Mouse (Mus musculus): ENCODE data around the gene Atxn1.

Atxn1 gene

GRCm38 (mm10) chr13:45964853-45965593, at the start of gene Atxn1:
Gene Atxn1, minus strand, starts transcription at chr13:45965008.
- peak; percentile 68 for DNase-seq (ENCODE audit: low spot score)

DNA sequence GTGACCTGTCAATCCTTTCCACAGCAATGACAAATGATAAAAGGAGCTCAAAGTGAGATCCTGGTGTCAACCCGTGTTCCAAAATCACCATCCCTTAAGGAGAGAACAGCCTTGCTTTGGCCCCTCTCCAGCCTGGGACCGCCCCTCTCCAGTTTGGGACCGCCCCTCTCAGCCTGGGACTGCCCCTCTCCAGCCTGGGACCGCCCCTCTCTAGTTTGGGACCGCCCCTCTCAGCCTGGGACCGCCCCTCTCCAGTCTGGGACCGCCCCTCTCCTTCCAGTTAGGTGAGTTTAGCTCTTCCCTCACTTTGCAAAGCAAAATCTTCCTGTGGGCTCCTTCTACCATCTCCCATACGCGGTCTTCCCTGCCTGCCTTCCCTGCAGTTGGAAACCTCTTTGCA, 46.4 kb upstream of the Atxn1 start:
- DNase-seq (ENCODE audit: low spot score): no peak

GRCm38 (mm10) chr13:46010075-46010474, 45.3 kb upstream of the Atxn1 start:
- no peak for DNase-seq (ENCODE audit: low spot score)

- DNase-seq (ENCODE audit: low spot score): peak; percentile 49
These were observed 44.2 kb upstream of the Atxn1 start for GRCm38 (mm10) chr13:46008831-46009666.

DNA sequence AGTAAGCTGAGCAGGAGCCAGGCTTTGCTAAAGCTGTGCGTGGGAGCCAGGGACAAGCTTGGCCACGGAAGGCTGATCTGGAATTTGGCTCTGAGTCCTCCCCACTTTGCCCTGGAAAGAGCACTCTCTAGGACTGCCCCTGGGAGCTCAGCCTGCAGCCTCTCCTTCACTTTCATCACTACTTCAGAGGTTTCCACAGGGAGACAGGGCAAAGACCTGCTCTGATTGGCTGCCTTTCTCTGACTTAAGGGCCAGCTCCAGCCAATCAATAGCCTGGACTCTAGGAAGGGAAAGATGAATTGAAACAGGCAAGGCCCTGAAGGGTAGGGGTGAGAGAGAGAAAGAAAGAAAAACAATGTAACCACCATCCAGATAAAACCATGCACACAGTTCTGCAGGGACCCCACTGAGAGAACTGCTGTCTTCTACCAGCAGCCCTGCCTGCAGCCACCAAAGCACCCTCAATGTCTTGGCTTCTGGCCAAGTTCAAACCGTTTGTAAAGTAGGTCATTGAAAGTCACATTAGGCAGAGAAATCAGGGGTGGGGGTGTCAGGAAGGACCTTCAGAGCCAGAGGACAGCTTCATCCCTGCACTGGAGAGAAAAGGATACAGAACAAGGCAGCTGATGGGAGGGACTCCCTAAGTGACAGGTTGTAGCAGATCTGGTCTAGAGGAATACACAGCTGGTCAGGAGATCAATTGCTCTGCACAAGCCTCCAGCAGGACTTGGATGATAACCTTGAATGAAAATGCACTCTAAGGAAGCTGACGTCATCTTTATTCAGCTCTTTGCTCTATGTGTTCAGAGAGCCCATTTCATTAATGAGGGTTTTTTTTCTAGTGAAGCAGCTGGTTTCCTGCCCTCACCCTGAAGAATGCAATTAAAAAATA, 41.6 kb upstream of the Atxn1 start:
- peak; percentile 57 for DNase-seq (ENCODE audit: low spot score)

GRCm38 (mm10) chr13:46005656-46006055, 40.8 kb upstream of the Atxn1 start:
- DNase-seq (ENCODE audit: low spot score): no peak

DNA sequence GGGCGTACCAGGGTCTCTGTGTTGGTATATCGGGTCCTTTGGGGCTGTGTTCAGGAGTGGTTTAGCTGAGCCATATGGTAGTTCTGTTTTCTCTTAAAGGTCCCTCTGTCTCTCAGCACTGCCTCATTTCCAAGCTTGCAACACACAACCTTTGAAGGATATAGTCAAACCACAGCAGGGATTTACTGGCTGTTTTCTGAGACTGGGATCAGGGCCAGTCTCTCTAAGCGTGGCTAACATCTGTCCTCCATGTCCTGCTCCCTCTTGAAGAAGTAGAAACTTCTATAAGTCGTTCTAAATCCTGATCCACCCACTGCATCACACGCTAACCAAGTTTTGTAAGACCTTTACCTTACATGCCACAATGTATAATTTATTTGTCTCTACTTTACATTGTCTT, 36.5 kb upstream of the Atxn1 start:
- DNase-seq (ENCODE audit: low spot score): no peak

DNA sequence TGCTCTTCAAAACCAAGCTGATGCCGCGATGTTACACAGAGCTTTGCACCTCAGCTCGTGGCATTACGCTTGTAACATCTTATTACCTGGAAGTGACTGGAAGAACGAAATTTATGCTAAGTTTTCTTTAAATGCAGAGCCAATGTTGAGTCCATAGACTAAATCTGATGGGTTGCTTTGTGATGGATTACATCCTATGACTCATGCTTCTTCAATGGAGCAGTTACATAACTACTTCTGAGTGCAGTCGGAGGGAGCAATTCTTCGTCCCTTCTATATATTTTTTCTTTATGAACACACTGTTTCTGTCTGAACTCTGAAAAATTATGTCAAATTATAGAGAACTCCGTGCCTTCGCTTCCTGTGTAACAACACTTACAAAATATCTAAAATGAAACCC, 28.1 kb upstream of the Atxn1 start:
- no peak for DNase-seq (ENCODE audit: low spot score)

DNA sequence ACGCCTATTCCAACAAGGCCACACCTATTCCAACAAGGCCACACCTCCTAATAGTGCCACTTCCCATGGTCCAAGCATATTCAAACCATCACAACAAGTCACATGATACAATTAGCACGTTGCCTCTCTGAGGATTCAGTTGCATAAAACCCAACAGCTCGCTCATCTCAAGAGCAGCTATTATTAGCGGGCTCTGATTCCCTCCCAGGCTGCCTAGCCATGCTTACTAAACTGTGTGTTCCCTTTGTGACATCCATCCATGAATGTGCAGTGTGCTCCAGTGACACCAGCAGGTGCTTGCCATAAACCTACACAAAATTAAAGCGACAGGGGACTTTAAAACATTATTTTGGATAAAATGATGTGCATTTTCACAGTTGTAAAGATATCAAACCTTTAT, 25.7 kb upstream of the Atxn1 start:
- no peak for DNase-seq (ENCODE audit: low spot score)

DNA sequence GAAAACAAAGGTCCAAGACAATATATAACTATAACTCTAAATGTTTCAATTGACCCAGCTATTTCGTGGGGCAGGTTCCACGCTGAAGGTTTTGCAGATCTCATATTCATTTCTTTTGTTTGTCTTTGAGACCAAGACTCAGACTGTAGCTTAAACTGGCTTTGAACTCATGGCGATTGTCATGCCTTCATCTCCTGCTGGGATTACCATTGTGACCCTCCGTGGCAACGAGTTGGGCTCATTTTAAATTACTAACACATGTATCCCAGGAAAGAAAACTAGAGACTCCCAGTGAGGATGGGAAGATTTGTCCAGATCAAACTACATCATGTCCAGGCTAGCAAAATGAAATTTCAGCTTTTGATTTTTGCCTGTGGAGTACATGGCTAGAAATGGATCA, 14.4 kb upstream of the Atxn1 start:
- no peak for DNase-seq (ENCODE audit: low spot score)

DNA sequence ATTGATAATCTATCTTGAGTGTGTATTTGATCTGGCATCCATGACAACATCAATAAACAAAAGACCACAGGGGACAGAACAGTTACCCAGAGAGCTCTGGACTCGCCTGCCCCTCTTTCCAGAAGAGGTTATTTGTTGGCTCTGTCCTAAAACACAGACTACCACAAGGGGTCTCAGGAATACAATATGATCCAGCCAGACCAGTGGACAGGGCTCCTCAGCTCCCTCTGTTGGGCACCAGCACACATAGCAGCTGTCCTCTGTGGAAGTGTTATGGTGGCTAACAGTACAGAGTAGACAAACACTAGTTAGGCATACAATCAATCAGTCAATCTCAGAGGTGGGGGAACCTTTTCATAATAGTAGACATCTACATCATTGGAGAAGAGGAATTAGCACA, 12.1 kb upstream of the Atxn1 start:
- peak; percentile 90 for DNase-seq (ENCODE audit: low spot score)

DNA sequence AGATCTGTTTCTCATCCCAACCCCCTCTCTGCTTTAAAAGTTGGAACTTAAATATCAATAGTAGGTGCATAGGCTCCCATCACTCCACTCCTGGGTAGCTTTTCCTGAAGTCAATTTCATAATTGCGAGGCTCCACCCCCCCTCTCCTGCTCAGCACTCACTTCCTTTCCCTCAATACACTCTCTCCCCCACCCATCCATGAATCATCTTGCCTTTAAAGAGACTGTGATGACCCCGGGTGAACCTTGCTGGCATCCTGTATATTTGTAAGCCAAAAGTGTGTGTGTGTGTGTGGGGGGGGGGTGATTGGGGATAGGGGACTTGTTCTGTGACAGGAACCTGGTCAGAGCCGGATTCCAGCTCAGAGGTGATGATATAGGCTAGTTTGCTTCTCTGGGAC, 9.8 kb upstream of the Atxn1 start:
- no peak for DNase-seq (ENCODE audit: low spot score)

DNA sequence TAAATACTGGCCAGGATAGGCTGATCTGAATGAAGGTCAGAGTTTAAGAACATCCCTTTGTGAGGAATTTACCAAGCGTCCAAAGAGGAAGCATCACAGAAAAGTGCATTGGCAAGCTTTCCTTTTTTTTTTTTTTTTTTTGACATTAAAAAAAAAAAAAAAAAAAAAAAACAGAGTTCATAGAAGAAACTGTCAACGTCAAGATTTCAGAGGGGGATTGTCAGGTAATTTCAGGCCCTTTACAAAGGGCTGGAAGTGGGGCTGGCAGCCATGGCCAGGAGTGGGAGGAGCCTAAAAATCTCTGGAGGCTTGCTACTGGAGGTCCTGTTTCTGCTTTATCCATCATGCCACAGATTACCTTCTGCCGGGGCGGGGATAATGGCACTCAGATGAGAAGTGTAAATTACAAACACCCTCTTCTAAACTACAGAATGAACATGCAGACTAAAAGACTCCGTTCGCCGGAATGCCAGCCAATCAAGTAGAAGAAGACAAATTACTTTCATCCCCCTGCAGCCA, 9.2 kb upstream of the Atxn1 start:
- DNase-seq (ENCODE audit: low spot score): no peak

DNA sequence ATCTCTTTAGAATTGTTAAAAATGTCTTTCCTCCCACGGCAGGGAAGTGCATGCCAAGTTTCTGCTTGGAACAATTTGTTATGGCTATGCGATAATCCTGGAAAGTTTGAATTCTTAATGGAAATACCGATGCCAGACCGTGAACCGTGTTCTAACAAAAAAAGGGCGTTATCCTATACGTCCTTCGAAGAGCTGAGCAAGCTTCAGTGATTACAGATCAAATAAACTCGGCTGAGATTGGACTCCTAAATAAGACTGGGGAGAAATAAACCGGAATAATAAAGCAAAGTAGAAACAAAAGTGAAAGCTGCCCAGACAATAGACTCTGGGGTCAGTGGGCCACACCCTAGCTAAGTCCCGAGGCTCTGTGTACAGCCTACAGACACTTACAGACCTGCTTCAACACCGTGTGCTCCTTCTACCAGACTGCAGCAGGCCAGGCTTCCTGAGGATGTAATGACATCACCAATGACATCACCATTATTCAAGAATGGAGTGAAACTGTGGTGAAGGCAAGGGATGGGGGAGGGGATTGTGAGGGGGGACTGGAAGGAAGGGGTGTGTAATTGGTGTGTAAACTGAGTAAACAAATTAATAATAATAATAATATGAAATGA, 6.2 kb upstream of the Atxn1 start:
- DNase-seq (ENCODE audit: low spot score): no peak

GRCm38 (mm10) chr13:45968206-45968605, 3.4 kb upstream of the Atxn1 start:
- DNase-seq (ENCODE audit: low spot score): no peak

DNA sequence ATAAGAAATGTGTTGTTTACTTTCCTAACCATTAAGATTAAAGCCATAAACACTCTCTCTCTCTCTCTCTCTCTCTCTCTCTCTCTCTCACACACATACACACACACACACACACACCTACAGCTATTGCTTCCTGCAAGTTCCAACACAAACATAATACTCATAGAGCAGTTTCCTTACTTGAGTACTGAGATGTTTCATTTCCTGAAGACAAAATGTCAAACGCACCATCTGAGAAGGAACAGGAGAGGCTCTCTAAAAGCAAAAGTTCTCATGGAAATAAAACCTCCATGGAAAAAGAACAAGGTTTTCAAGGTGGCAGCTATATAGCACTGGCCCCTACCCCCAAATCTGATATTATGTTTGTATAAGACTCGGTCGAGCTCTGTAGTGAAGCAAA, 2.6 kb upstream of the Atxn1 start:
- no peak for DNase-seq (ENCODE audit: low spot score)

DNA sequence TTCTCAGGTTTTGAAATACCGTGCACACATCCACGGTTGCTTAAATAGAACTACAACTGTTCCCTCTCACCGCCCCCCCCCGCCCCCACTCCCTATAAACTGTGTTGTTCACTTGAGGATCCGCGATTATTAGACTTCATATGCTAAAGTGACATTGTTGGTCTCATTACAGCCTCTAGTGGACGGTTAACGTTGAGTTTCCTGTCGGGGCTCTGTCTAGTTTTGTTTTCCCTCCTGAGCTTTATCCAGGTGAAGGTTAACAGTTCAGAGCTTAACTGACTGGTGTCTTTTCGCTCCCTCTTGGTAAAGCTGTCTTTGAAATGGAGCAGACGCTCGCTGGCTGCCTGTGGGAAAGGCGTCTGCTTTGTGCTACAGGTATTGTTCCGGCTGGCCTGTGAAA, 1.8 kb upstream of the Atxn1 start:
- peak; percentile 68 for DNase-seq (ENCODE audit: low spot score)

- peak; percentile 46 for DNase-seq (ENCODE audit: low spot score)
These were observed 1.0 kb upstream of the Atxn1 start for GRCm38 (mm10) chr13:45965594-45966432.

GRCm38 (mm10) chr13:45964331-45964852, 416 bp downstream of the Atxn1 start:
- DNase-seq (ENCODE audit: low spot score): peak; percentile 67

DNA sequence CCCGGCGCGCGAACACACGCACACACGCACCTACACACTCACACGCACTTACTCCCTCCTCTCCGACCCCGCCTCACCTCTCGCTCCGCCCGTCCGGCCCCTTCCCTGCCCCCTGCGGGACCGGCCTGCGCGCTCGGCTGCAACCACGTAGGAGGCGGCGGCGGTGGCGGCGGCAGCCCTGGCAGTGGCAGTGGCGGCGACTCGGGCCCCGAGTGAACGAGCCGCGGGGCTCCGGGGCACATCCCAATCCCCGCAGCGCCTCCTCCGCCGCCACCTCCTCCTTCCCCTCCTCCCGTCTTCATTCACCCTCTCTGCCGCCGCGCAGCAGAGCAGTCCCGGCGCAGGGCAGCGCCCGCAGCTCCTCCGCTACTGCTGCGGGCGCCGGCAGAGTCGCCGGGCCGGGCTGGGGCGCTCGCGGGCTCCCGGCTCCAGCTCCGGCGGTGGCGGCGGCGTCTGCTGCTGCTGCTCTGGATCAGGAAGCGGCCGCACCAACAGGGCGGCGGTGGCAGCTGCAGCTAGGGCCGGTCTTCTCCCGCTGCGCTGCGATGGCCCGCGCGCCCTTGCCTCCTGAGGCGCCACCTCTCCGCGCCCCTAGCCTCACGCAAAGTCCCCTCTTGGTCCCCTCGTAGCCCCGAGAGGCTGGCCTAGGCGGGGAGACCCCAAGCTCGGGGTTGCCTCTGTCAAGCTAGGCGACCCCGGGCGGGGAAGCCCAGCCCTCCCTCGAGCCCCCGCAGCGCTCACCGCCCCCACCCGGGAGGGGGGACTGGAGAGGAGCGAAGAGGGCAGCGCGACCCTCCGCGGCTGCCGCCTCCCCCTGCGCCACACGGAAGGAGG, 1.1 kb downstream of the Atxn1 start:
- peak; percentile 75 for DNase-seq (ENCODE audit: low spot score)
